Mouse (Mus musculus): Measurements from ENCODE around the gene Sntg2. TPM values are rescaled to one million over a fixed set of nuclear protein-coding genes. Genes with fewer than 3 reads are reported as not detected.

The Sntg2 gene
- polyA plus RNA-seq, 1 experiment from 2014 or later: 0.94 TPM

GRCm38 (mm10) chr12:30258641-30259040 is 114.5 kb downstream of the Sntg2 start:
- Histone ChIP-seq H3K4me2 (ENCODE audit: low read depth) (no peak overlapping the region), H3K27me3 (ENCODE audit: control insufficient read depth, insufficient read depth, low read length) (no peaks in the 10 kb centered on the region), H3K4me3 (ENCODE audit: low read depth, low read length) (no peak overlapping the region), H3K4me1 (ENCODE audit: control insufficient read depth, insufficient read depth, low read length) (no peaks in the 10 kb centered on the region), H3K27ac (ENCODE audit: low read depth, low read length) (no peak overlapping the region), H3K9ac (ENCODE audit: low read length) (no peak overlapping the region), H3K36me3 (ENCODE audit: control insufficient read depth, insufficient read depth, low read length) (no peaks in the 10 kb centered on the region), H3K9me3 (ENCODE audit: control insufficient read depth, low read length) (no peaks in the 10 kb centered on the region)
- no peak for ATAC-seq (ENCODE audit: insufficient read depth, low FRiP score, low TSS enrichment)
- no peak for DNase-seq (ENCODE audit: low spot score)
- 58% methylated on average over 2 of the region's 2 CpGs for WGBS

GRCm38 (mm10) chr12:30257664-30258063 is 115.5 kb downstream of the Sntg2 start:
- no peaks in the 10 kb centered on the region for H3K4me1 ChIP-seq (ENCODE audit: control insufficient read depth, insufficient read depth, low read length)
- H3K27ac ChIP-seq (ENCODE audit: low read depth, low read length): no peak overlapping the region
- H3K4me2 ChIP-seq (ENCODE audit: low read depth): no peak overlapping the region
- DNase-seq (ENCODE audit: low spot score) (no peak), ATAC-seq (ENCODE audit: insufficient read depth, low FRiP score, low TSS enrichment) (no peak)
- 92% methylated on average over 7 of the region's 7 CpGs for WGBS
- no peaks in the 10 kb centered on the region for H3K36me3 ChIP-seq (ENCODE audit: control insufficient read depth, insufficient read depth, low read length)
- H3K9me3 ChIP-seq (ENCODE audit: control insufficient read depth, low read length): no peaks in the 10 kb centered on the region
- no peaks in the 10 kb centered on the region for H3K27me3 ChIP-seq (ENCODE audit: control insufficient read depth, insufficient read depth, low read length)
- H3K9ac ChIP-seq (ENCODE audit: low read length): no peak overlapping the region
- no peak overlapping the region for H3K4me3 ChIP-seq (ENCODE audit: low read depth, low read length)

DNA sequence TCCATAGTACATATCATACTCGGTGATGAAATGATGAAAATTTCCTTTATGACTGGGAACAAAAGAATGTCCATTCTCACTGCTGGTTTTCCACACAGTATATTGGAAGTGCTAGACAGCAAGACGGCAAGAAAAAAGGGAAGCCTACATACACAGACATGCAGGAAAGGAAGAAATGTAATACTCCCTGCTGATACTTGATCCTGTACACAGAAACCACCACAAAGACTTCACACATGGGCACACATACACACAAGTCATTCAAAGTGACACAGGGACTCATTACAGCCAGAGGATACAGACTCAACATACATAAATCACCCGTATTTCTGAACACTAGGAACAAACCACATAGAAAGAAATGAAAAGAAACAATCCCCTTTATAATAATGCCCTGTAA is 117.0 kb downstream of the Sntg2 start:
- H3K4me3 ChIP-seq (ENCODE audit: low read depth, low read length): no peak overlapping the region
- H3K36me3 ChIP-seq (ENCODE audit: control insufficient read depth, insufficient read depth, low read length): no peaks in the 10 kb centered on the region
- no peak overlapping the region for H3K4me2 ChIP-seq (ENCODE audit: low read depth)
- H3K9me3 ChIP-seq (ENCODE audit: control insufficient read depth, low read length): no peaks in the 10 kb centered on the region
- no peak overlapping the region for H3K27ac ChIP-seq (ENCODE audit: low read depth, low read length)
- no peaks in the 10 kb centered on the region for H3K27me3 ChIP-seq (ENCODE audit: control insufficient read depth, insufficient read depth, low read length)
- no peak overlapping the region for H3K9ac ChIP-seq (ENCODE audit: low read length)
- DNase-seq (ENCODE audit: low spot score) (no peak), ATAC-seq (ENCODE audit: insufficient read depth, low FRiP score, low TSS enrichment) (no peak)
- 64% methylated on average over 3 of the region's 3 CpGs for WGBS
- no peaks in the 10 kb centered on the region for H3K4me1 ChIP-seq (ENCODE audit: control insufficient read depth, insufficient read depth, low read length)

- no peak overlapping the region for H3K4me3 ChIP-seq (ENCODE audit: low read depth, low read length)
- DNase-seq (ENCODE audit: low spot score): no peak
- WGBS: 86% methylated on average over 10 of the region's 10 CpGs
Observed at GRCm38 (mm10) chr12:30254581-30254980, 118.6 kb downstream of the Sntg2 start.

GRCm38 (mm10) chr12:30252381-30252780 is 120.8 kb downstream of the Sntg2 start:
- Histone ChIP-seq H3K4me1 (ENCODE audit: control insufficient read depth, insufficient read depth, low read length) (no peaks in the 10 kb centered on the region), H3K4me3 (ENCODE audit: low read depth, low read length) (no peak overlapping the region), H3K27ac (ENCODE audit: low read depth, low read length) (no peak overlapping the region), H3K9me3 (ENCODE audit: control insufficient read depth, low read length) (no peaks in the 10 kb centered on the region), H3K4me2 (ENCODE audit: low read depth) (no peak overlapping the region), H3K9ac (ENCODE audit: low read length) (no peak overlapping the region), H3K27me3 (ENCODE audit: control insufficient read depth, insufficient read depth, low read length) (no peaks in the 10 kb centered on the region), H3K36me3 (ENCODE audit: control insufficient read depth, insufficient read depth, low read length) (no peaks in the 10 kb centered on the region)
- 93% methylated on average over 4 of the region's 4 CpGs for WGBS
- DNase-seq (ENCODE audit: low spot score) (no peak), ATAC-seq (ENCODE audit: insufficient read depth, low FRiP score, low TSS enrichment) (no peak)

More at GRCm38 (mm10) chr12:30254581-30254980, 118.6 kb downstream of the Sntg2 start:
- no peak overlapping the region for H3K4me2 ChIP-seq (ENCODE audit: low read depth)
- H3K27me3 ChIP-seq (ENCODE audit: control insufficient read depth, insufficient read depth, low read length): no peaks in the 10 kb centered on the region
- H3K36me3 ChIP-seq (ENCODE audit: control insufficient read depth, insufficient read depth, low read length): no peaks in the 10 kb centered on the region
- no peak for ATAC-seq (ENCODE audit: insufficient read depth, low FRiP score, low TSS enrichment)
- no peak overlapping the region for H3K9ac ChIP-seq (ENCODE audit: low read length)
- H3K9me3 ChIP-seq (ENCODE audit: control insufficient read depth, low read length): no peaks in the 10 kb centered on the region
- H3K27ac ChIP-seq (ENCODE audit: low read depth, low read length): no peak overlapping the region
- no peaks in the 10 kb centered on the region for H3K4me1 ChIP-seq (ENCODE audit: control insufficient read depth, insufficient read depth, low read length)

GRCm38 (mm10) chr12:30251283-30251829 is 121.8 kb downstream of the Sntg2 start:
- no peak for ATAC-seq (ENCODE audit: insufficient read depth, low FRiP score, low TSS enrichment)
- Histone ChIP-seq H3K27ac (ENCODE audit: low read depth, low read length) (no peak overlapping the region), H3K9ac (ENCODE audit: low read length) (no peak overlapping the region)

GRCm38 (mm10) chr12:30249068-30249467 is 124.1 kb downstream of the Sntg2 start:
- no peak overlapping the region for H3K4me3 ChIP-seq (ENCODE audit: low read depth, low read length)
- ATAC-seq (ENCODE audit: insufficient read depth, low FRiP score, low TSS enrichment): no peak

More at GRCm38 (mm10) chr12:30251283-30251829, 121.8 kb downstream of the Sntg2 start:
- no peaks in the 10 kb centered on the region for H3K4me1 ChIP-seq (ENCODE audit: control insufficient read depth, insufficient read depth, low read length)
- H3K4me2 ChIP-seq (ENCODE audit: low read depth): no peak overlapping the region
- DNase-seq (ENCODE audit: low spot score): no peak
- H3K9me3 ChIP-seq (ENCODE audit: control insufficient read depth, low read length): no peaks in the 10 kb centered on the region
- H3K27me3 ChIP-seq (ENCODE audit: control insufficient read depth, insufficient read depth, low read length): no peaks in the 10 kb centered on the region
- 86% methylated on average over 8 of the region's 8 CpGs for WGBS
- no peaks in the 10 kb centered on the region for H3K36me3 ChIP-seq (ENCODE audit: control insufficient read depth, insufficient read depth, low read length)
- no peak overlapping the region for H3K4me3 ChIP-seq (ENCODE audit: low read depth, low read length)

GRCm38 (mm10) chr12:30246286-30246945 is 126.8 kb downstream of the Sntg2 start:
- Histone ChIP-seq H3K4me1 (ENCODE audit: control insufficient read depth, insufficient read depth, low read length) (no peaks in the 10 kb centered on the region), H3K4me2 (ENCODE audit: low read depth) (no peak overlapping the region), H3K4me3 (ENCODE audit: low read depth, low read length) (no peak overlapping the region), H3K27me3 (ENCODE audit: control insufficient read depth, insufficient read depth, low read length) (no peaks in the 10 kb centered on the region), H3K36me3 (ENCODE audit: control insufficient read depth, insufficient read depth, low read length) (no peaks in the 10 kb centered on the region), H3K9me3 (ENCODE audit: control insufficient read depth, low read length) (no peaks in the 10 kb centered on the region), H3K9ac (ENCODE audit: low read length) (no peak overlapping the region), H3K27ac (ENCODE audit: low read depth, low read length) (no peak overlapping the region)
- no peak for DNase-seq (ENCODE audit: low spot score)
- WGBS: 87% methylated on average over 5 of the region's 5 CpGs
- ATAC-seq (ENCODE audit: insufficient read depth, low FRiP score, low TSS enrichment): no peak

More at GRCm38 (mm10) chr12:30249068-30249467, 124.1 kb downstream of the Sntg2 start:
- no peak overlapping the region for H3K27ac ChIP-seq (ENCODE audit: low read depth, low read length)
- no peak overlapping the region for H3K4me2 ChIP-seq (ENCODE audit: low read depth)
- H3K4me1 ChIP-seq (ENCODE audit: control insufficient read depth, insufficient read depth, low read length): no peaks in the 10 kb centered on the region
- no peak for DNase-seq (ENCODE audit: low spot score)
- no peaks in the 10 kb centered on the region for H3K36me3 ChIP-seq (ENCODE audit: control insufficient read depth, insufficient read depth, low read length)
- H3K9me3 ChIP-seq (ENCODE audit: control insufficient read depth, low read length): no peaks in the 10 kb centered on the region
- WGBS: 88% methylated on average over 3 of the region's 3 CpGs
- H3K27me3 ChIP-seq (ENCODE audit: control insufficient read depth, insufficient read depth, low read length): no peaks in the 10 kb centered on the region
- no peak overlapping the region for H3K9ac ChIP-seq (ENCODE audit: low read length)

GRCm38 (mm10) chr12:30244194-30244593 is 129.0 kb downstream of the Sntg2 start:
- no peak for DNase-seq (ENCODE audit: low spot score)
- Histone ChIP-seq H3K4me2 (ENCODE audit: low read depth) (no peak overlapping the region), H3K4me3 (ENCODE audit: low read depth, low read length) (no peak overlapping the region), H3K9ac (ENCODE audit: low read length) (no peak overlapping the region), H3K27ac (ENCODE audit: low read depth, low read length) (no peak overlapping the region), H3K4me1 (ENCODE audit: control insufficient read depth, insufficient read depth, low read length) (no peaks in the 10 kb centered on the region), H3K9me3 (ENCODE audit: control insufficient read depth, low read length) (no peaks in the 10 kb centered on the region), H3K27me3 (ENCODE audit: control insufficient read depth, insufficient read depth, low read length) (no peaks in the 10 kb centered on the region), H3K36me3 (ENCODE audit: control insufficient read depth, insufficient read depth, low read length) (no peaks in the 10 kb centered on the region)
- WGBS: 94% methylated on average over 2 of the region's 2 CpGs
- ATAC-seq (ENCODE audit: insufficient read depth, low FRiP score, low TSS enrichment): no peak
